Mouse (Mus musculus) cerebellum, adult 2 months (tissue): Measurements from ENCODE around the gene Dpp7.

ENCODE experiments used
- CTCF ChIP-seq: fragments of 200-500 bp; IDR thresholded peaks from 2 replicates; pipeline ENCODE4 v1.5.1; 2011; ENCODE audit warnings: low read depth, mild to moderate bottlenecking, control low read depth, low read length, moderate library complexity, borderline replicate concordance; ENCODE audit not compliant: insufficient read depth
- POLR2A ChIP-seq: fragments of 200-500 bp; IDR thresholded peaks from 2 replicates; pipeline ENCODE4 v1.6.1; 2011; ENCODE audit warnings: low read length, control low read depth, borderline replicate concordance; ENCODE audit not compliant: insufficient read depth

- TF ChIP-seq POLR2A (peak; percentile 28; the same call in 1 of the 2 replicates), CTCF (no peak)
These were observed 40.4 kb upstream of the Dpp7 start for GRCm38 (mm10) chr2:25396597-25396983.
